Mouse (Mus musculus): ENCODE measurements around the gene Exosc1. TPM values are rescaled to one million over a fixed set of nuclear protein-coding genes. Genes with fewer than 3 reads are reported as not detected.
A peak's percentile ranks its signal among the peaks of the same experiment; 100 is the strongest.

The Exosc1 gene
- polyA plus RNA-seq, 1 experiment from 2014 or later, result 32.3 TPM

GRCm38 (mm10) chr19:41895460-41896318, 37.5 kb downstream of the Exosc1 start, which contains the start of gene Rrp12:
Rrp12 (minus strand) TSS chr19:41896173.
- no peaks in the 10 kb centered on the region for H3K27me3 ChIP-seq (replicated peaks; ENCODE audit: control insufficient read depth, insufficient read depth, low read length)
- H3K36me3 ChIP-seq (ENCODE audit: control insufficient read depth, insufficient read depth), result peaks cover 4% of the 10 kb centered on the region; the same call in 1 of the 2 replicates
- peaks cover 9% of the 10 kb centered on the region; the same call in 1 of the 2 replicates for H3K4me1 ChIP-seq (replicated peaks; ENCODE audit: control insufficient read depth, insufficient read depth, low read length)
- under 1% methylated on average over 46 of the region's 46 CpGs for WGBS
- ATAC-seq, result peak; percentile 85
- H3K4me3 ChIP-seq (ENCODE audit: low read depth, low read length), result peak within 1 kb of the TSS; percentile 87
- peak within 1 kb of the TSS; percentile 70 for H3K27ac ChIP-seq (ENCODE audit: low read depth, low read length)
- no peak for TF ChIP-seq CTCF (IDR thresholded peaks at IDR 0.05; ENCODE audit: low read depth)
- H3K4me2 ChIP-seq (replicated peaks; ENCODE audit: low read depth), result peak within 1 kb of the TSS; percentile 95
- H3K9me3 ChIP-seq (ENCODE audit: control insufficient read depth), result no peaks in the 10 kb centered on the region
- H3K9ac ChIP-seq (ENCODE audit: low read depth, low read length), result peak within 1 kb of the TSS; percentile 46

- Histone ChIP-seq H3K27me3 (replicated peaks; ENCODE audit: control insufficient read depth, insufficient read depth, low read length) (no peaks in the 10 kb centered on the region), H3K4me3 (ENCODE audit: low read depth, low read length) (peak overlapping the region; percentile 87), H3K36me3 (ENCODE audit: control insufficient read depth, insufficient read depth) (peaks cover 7% of the 10 kb centered on the region; the same call in 1 of the 2 replicates), H3K9me3 (ENCODE audit: control insufficient read depth) (no peaks in the 10 kb centered on the region), H3K9ac (ENCODE audit: low read depth, low read length) (peak overlapping the region; percentile 46; the same call in 1 of the 2 replicates), H3K27ac (ENCODE audit: low read depth, low read length) (peak overlapping the region; percentile 70; the same call in 1 of the 2 replicates), H3K4me1 (replicated peaks; ENCODE audit: control insufficient read depth, insufficient read depth, low read length) (peaks cover 9% of the 10 kb centered on the region; the same call in 1 of the 2 replicates), H3K4me2 (replicated peaks; ENCODE audit: low read depth) (peak overlapping the region; percentile 95)
- peak; percentile 15; the same call in 1 of the 2 replicates for ATAC-seq
- WGBS, result 27% methylated on average over 7 of the region's 7 CpGs
- TF ChIP-seq CTCF (IDR thresholded peaks at IDR 0.05; ENCODE audit: low read depth), result no peak
Observed at GRCm38 (mm10) chr19:41894959-41895358, 38.3 kb downstream of the Exosc1 start.

DNA sequence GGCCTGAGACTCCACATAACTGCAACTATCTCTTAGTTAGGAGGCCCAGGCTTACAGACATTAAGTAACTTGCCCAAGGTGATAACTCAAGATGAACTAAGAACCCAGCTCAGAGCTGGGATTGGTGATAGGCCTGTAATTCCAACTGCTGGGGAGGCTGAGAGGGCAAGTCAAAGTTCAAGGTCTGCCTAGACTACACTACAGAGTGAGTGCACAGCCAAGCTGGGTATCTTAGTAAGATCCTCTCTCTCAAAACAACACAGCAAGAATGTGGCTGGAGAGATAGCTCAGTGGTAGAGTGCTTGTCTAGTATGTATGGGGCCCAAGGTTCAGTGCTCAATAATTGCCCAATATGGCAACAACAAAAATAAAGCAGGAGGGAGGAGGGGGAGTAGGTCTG, 45.0 kb downstream of the Exosc1 start:
- 0 out of 2 replicates have a peak, but pooled peaks cover 2% of the 10 kb centered on the region for H3K4me1 ChIP-seq (replicated peaks; ENCODE audit: control insufficient read depth, insufficient read depth, low read length)
- H3K36me3 ChIP-seq (ENCODE audit: control insufficient read depth, insufficient read depth), result peaks cover 37% of the 10 kb centered on the region
- H3K4me2 ChIP-seq (replicated peaks; ENCODE audit: low read depth), result no peak overlapping the region
- H3K27ac ChIP-seq (ENCODE audit: low read depth, low read length), result peak overlapping the region; percentile 68
- H3K4me3 ChIP-seq (ENCODE audit: low read depth, low read length), result no peak overlapping the region
- no peak for TF ChIP-seq CTCF (IDR thresholded peaks at IDR 0.05; ENCODE audit: low read depth)
- no peaks in the 10 kb centered on the region for H3K9me3 ChIP-seq (ENCODE audit: control insufficient read depth)
- ATAC-seq, result peak; percentile 84
- H3K27me3 ChIP-seq (replicated peaks; ENCODE audit: control insufficient read depth, insufficient read depth, low read length), result no peaks in the 10 kb centered on the region
- H3K9ac ChIP-seq (ENCODE audit: low read depth, low read length), result no peak overlapping the region

DNA sequence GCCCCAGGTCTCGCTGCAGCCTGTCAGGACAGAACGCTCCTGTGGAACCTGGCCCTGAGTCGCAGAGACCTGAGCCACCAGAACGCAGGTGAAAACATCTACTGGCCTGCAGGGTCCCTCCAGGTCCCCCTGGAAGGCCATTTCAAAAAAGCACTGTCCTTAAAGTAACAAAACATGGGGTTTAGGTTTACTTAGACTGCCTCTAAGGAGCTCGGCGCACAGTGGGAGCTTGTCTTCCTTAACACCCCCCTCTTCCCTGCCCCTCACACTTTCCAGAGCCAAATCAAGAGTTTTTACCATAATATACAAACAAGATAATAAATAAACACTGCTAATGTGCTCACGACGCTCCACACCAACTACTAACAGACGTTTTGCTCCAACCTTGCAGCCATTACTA, 49.3 kb downstream of the Exosc1 start:
- 93% methylated on average over 9 of the region's 9 CpGs for WGBS
- Histone ChIP-seq H3K27me3 (replicated peaks; ENCODE audit: control insufficient read depth, insufficient read depth, low read length) (no peaks in the 10 kb centered on the region), H3K9me3 (ENCODE audit: control insufficient read depth) (no peaks in the 10 kb centered on the region), H3K27ac (ENCODE audit: low read depth, low read length) (no peak overlapping the region), H3K36me3 (ENCODE audit: control insufficient read depth, insufficient read depth) (peaks cover 55% of the 10 kb centered on the region), H3K4me3 (ENCODE audit: low read depth, low read length) (no peak overlapping the region), H3K4me1 (replicated peaks; ENCODE audit: control insufficient read depth, insufficient read depth, low read length) (0 out of 2 replicates have a peak, but pooled peaks cover 2% of the 10 kb centered on the region), H3K4me2 (replicated peaks; ENCODE audit: low read depth) (no peak overlapping the region), H3K9ac (ENCODE audit: low read depth, low read length) (no peak overlapping the region)
- no peak for TF ChIP-seq CTCF (IDR thresholded peaks at IDR 0.05; ENCODE audit: low read depth)
- ATAC-seq, result no peak

DNA sequence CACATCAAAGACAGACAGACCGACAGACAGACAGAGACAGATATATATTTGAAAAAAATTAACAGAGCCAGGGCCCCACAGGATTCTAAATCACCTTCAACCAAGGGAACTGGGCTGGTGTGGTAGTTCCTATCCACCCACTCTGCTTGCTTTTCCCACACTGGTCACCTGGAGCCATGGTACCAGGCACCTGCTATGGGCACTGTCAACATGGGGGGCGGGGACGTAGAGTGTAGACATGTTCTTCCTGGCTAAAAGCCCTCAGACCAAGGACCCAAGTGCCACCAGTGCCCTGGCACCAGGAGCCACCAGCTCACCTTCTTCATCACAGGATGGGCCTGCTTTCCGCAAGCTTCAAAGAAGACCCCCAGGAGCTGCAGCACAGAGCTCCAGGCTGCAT, 51.4 kb downstream of the Exosc1 start:
- H3K27ac ChIP-seq (ENCODE audit: low read depth, low read length), result no peak overlapping the region
- ATAC-seq, result no peak
- 99% methylated on average over 4 of the region's 4 CpGs for WGBS
- H3K27me3 ChIP-seq (replicated peaks; ENCODE audit: control insufficient read depth, insufficient read depth, low read length), result no peaks in the 10 kb centered on the region
- TF ChIP-seq CTCF (IDR thresholded peaks at IDR 0.05; ENCODE audit: low read depth), result no peak
- peaks cover 58% of the 10 kb centered on the region for H3K36me3 ChIP-seq (ENCODE audit: control insufficient read depth, insufficient read depth)
- H3K4me2 ChIP-seq (replicated peaks; ENCODE audit: low read depth), result no peak overlapping the region
- H3K9ac ChIP-seq (ENCODE audit: low read depth, low read length), result no peak overlapping the region
- no peak overlapping the region for H3K4me3 ChIP-seq (ENCODE audit: low read depth, low read length)
- H3K9me3 ChIP-seq (ENCODE audit: control insufficient read depth), result no peaks in the 10 kb centered on the region
- no peaks in the 10 kb centered on the region for H3K4me1 ChIP-seq (replicated peaks; ENCODE audit: control insufficient read depth, insufficient read depth, low read length)

DNA sequence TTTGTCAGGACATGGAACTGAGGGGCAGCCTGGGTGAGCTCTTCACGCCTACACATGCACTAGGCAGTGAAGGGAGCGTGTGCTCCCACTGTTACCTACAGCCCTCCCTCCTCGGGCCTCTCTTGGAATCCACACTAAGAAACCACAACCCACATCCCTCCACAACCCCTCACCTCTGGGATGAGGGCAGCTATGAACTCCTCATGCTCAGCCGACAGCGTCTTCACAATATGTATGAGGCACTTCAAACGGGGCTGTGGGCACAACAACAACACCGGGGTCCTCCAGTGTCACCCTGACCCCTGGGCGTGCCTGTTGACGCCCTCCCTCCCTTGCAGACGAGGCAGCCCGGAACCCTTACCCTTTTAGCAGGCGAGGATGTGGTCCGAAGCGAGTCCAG, 58.9 kb downstream of the Exosc1 start:
- 91% methylated on average over 14 of the region's 14 CpGs for WGBS
- H3K9ac ChIP-seq (ENCODE audit: low read depth, low read length), result no peak overlapping the region
- H3K4me1 ChIP-seq (replicated peaks; ENCODE audit: control insufficient read depth, insufficient read depth, low read length), result no peaks in the 10 kb centered on the region
- H3K4me2 ChIP-seq (replicated peaks; ENCODE audit: low read depth), result no peak overlapping the region
- no peaks in the 10 kb centered on the region for H3K9me3 ChIP-seq (ENCODE audit: control insufficient read depth)
- no peaks in the 10 kb centered on the region for H3K27me3 ChIP-seq (replicated peaks; ENCODE audit: control insufficient read depth, insufficient read depth, low read length)
- H3K36me3 ChIP-seq (ENCODE audit: control insufficient read depth, insufficient read depth), result peaks cover 49% of the 10 kb centered on the region
- no peak overlapping the region for H3K27ac ChIP-seq (ENCODE audit: low read depth, low read length)
- no peak overlapping the region for H3K4me3 ChIP-seq (ENCODE audit: low read depth, low read length)
- ATAC-seq, result no peak
- TF ChIP-seq CTCF (IDR thresholded peaks at IDR 0.05; ENCODE audit: low read depth), result no peak

Other genes starting within 250 kb of the Exosc1 start
- gene Slit1, start 189.8 kb downstream of the Exosc1 start, polyA plus RNA-seq (2015; fragmentation: Nextera tagmentation; extraction: Ambion mirVana), result 0.27 and 0.35 TPM in 2 replicates
- 3.5 TPM in 2 replicates for gene Arhgap19, start 131.4 kb downstream of the Exosc1 start, polyA plus RNA-seq (2015; fragmentation: Nextera tagmentation; extraction: Ambion mirVana)
- 6.4 and 8.3 TPM in 2 replicates for gene Frat1, start 103.5 kb downstream of the Exosc1 start, polyA plus RNA-seq (2015; fragmentation: Nextera tagmentation; extraction: Ambion mirVana)
- 3.8 and 4.5 TPM in 2 replicates for gene Frat2, start 85.3 kb downstream of the Exosc1 start, polyA plus RNA-seq (2015; fragmentation: Nextera tagmentation; extraction: Ambion mirVana)
- 4.7 and 5.0 TPM in 2 replicates for gene Rrp12, start 37.2 kb downstream of the Exosc1 start, polyA plus RNA-seq (2015; fragmentation: Nextera tagmentation; extraction: Ambion mirVana)
- gene Pgam1, start 21.5 kb downstream of the Exosc1 start, polyA plus RNA-seq (2015; fragmentation: Nextera tagmentation; extraction: Ambion mirVana), result 213 and 223 TPM in 2 replicates
- gene Zdhhc16, start 57 bp upstream of the Exosc1 start, polyA plus RNA-seq (2015; fragmentation: Nextera tagmentation; extraction: Ambion mirVana), result 37.7 and 38.4 TPM in 2 replicates
- gene Mms19, start 47.7 kb upstream of the Exosc1 start, polyA plus RNA-seq (2015; fragmentation: Nextera tagmentation; extraction: Ambion mirVana), result 9.6 and 14.1 TPM in 2 replicates
- gene Ubtd1, start 48.3 kb upstream of the Exosc1 start, polyA plus RNA-seq (2015; fragmentation: Nextera tagmentation; extraction: Ambion mirVana), result 12.0 and 12.5 TPM in 2 replicates
- 0.42 TPM in 1 of 2 replicates, not detected in the other for gene Ankrd2, start 102.6 kb upstream of the Exosc1 start, polyA plus RNA-seq (2015; fragmentation: Nextera tagmentation; extraction: Ambion mirVana)
- gene Hoga1, start 112.2 kb upstream of the Exosc1 start, polyA plus RNA-seq (2015; fragmentation: Nextera tagmentation; extraction: Ambion mirVana), result 16.2 and 17.6 TPM in 2 replicates
- 0.08 TPM in 1 of 2 replicates, not detected in the other for gene 4933411K16Rik, start 118.8 kb upstream of the Exosc1 start, polyA plus RNA-seq (2015; fragmentation: Nextera tagmentation; extraction: Ambion mirVana)
- 14.5 and 15.9 TPM in 2 replicates for gene Morn4, start 152.9 kb upstream of the Exosc1 start, polyA plus RNA-seq (2015; fragmentation: Nextera tagmentation; extraction: Ambion mirVana)
- gene Pi4k2a, start 157.0 kb upstream of the Exosc1 start, polyA plus RNA-seq (2015; fragmentation: Nextera tagmentation; extraction: Ambion mirVana), result 47.2 and 52.2 TPM in 2 replicates
- 39.8 and 40.5 TPM in 2 replicates for gene Avpi1, start 195.6 kb upstream of the Exosc1 start, polyA plus RNA-seq (2015; fragmentation: Nextera tagmentation; extraction: Ambion mirVana)
- 9.0 and 9.6 TPM in 2 replicates for gene Marveld1, start 214.0 kb upstream of the Exosc1 start, polyA plus RNA-seq (2015; fragmentation: Nextera tagmentation; extraction: Ambion mirVana)
- gene Zfyve27, start 230.5 kb upstream of the Exosc1 start, polyA plus RNA-seq (2015; fragmentation: Nextera tagmentation; extraction: Ambion mirVana), result 13.3 and 14.7 TPM in 2 replicates

All from intestine, postnatal 0 days (tissue).